Mouse (Mus musculus): ENCODE results near the gene Cltrn.

Cltrn gene

DNA sequence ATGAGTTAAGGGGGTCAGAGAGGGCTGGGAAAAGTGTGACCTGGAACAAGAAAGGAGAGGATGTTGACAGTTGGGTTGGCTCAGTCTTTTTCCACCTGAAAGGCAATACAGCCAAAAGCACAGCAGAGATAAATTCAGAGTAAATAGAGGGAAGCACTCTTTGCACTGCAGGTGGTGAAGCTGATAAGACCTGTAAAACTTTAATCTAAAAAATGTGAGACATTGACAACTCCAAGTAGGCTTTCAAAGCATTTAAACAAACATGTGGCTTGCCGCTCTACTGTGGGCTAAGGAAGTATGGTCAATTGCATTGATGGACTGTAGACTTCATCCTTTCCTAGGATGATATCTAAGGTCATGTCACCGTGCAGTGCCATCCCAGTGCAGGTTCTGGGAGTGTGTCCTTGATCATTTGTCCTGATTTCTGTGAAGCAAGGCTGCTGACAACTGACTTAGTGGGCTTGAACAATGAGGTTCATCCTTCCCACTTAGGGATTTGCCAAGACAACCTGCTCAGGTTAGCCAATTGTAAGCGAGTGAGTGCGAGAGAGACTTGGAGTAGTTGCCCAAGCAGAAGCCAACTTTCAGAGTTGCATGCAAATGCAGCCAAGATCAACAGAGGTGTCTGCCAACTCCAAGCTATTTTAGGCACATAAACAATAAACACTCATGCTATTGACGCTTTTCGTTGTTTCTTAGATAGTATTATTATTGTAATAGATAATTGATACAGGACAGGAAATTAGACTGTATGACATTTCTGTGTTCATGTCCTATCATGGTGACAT is 57.0 kb downstream of the Cltrn start:
- no peak for DNase-seq

DNA sequence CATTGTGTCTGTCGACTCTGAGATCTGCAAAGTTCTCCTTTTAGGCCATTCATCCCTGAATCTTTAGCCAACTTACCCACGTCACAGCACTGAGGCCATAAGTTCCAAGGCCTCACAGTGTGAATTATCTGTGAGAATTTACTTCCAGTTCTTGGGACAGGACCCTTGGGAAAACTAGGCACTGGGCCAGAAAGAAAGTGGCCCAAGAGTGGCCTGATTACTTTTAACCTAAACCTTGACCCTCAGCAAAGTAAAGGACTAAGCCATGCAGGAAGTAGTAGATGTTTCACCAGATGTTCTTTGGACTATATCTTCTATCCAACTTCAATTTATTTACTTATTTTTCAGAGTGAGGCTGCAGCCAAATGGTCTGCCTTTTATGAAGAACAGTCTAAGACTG is 64.1 kb downstream of the Cltrn start:
- DNase-seq: no peak

DNA sequence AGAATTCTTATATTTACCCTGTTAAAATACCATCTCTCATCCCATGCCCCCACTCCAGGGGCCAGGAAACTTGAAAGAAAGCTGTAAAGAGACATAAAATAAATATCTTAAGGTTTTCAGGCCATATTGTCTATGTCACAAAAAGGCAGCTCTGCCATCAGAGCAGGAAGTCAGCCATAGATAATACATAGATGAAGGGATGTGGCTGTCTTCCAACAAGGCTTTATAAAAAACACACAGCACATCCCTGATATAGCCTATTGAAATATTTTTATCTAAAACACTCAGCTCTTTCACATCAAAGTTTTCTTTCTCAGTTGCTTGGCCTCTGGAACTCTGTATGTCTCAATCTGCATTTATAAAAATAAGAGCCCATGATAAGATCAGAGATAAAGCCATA is 65.0 kb downstream of the Cltrn start:
- DNase-seq: no peak

DNA sequence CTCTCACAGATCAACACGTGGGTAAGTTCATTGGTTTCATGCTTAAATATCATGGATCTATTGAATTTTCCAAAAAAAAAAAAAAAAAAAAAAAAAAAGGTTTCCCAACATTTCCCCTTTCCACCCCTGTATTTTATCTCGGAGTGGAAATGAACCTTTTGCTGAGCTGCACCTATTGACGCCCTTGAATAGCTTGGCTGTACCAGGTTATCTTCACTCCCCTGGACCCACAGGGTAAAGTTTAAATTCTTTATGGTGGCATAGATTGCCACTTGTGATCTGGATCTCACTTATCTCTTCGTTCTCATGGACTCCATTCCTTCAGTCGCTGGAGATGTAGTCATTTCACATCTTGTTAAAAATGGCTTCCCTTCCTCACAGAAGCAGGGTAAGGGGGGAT is 66.0 kb downstream of the Cltrn start:
- no peak for DNase-seq

DNA sequence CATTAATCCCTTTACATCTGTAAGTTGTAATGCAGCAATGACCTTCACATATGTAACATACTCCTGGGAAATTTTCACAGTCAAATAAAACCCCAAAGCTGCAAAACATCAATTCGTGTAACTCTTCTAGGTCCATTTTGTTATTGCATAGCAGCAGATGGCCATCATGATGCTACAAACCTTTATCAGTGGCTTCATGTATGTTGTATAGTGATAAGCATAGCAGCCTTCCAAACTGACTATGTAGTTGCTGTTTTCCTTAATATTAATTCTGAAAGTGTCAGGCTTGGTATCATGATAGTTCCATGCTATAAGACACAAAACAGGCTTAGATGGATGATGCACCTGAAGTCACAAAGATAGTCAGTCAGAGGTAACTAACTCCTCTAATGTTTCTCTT is 76.1 kb downstream of the Cltrn start:
- no peak for DNase-seq

All from cerebellum, postnatal 14 days (tissue).